Mouse (Mus musculus) thymus, adult 2 months (tissue): ENCODE results near the gene Sgk1.

Experiments
- CTCF ChIP-seq: fragments of 200-500 bp; IDR thresholded peaks from 2 replicates; pipeline ENCODE4 v1.5.1; 2012; ENCODE audit warnings: mild to moderate bottlenecking, control low read depth, low read length, moderate library complexity, borderline replicate concordance; ENCODE audit not compliant: control insufficient read depth, poor library complexity, insufficient read depth; ENCODE audit errors: extremely low read depth
- POLR2A ChIP-seq: fragments of 200-500 bp; IDR thresholded peaks from 2 replicates; pipeline ENCODE4 v1.6.1; 2012; ENCODE audit warnings: mild to moderate bottlenecking, low read length, control low read depth, moderate library complexity; ENCODE audit not compliant: control insufficient read depth, poor library complexity, insufficient read depth; ENCODE audit errors: extremely low read depth

DNA sequence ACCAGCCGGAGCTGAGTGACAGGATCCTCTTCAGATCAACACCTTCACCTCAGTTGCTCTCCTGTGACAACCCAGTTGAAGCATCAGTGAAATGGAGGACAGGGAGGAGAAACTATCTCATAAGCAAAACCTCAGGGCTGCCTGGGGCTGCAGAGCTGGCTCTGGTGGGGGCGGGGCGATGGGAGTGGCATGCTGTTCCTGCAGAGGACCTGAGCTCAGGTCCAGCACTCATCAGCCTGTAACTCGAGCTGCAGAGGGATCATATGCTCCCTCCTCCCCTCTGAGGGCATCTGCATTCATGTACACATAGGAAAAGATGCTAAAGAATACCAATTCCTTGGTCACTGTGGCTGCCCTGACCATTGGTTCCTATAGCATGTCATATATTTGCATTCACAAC is 15.5 kb upstream of the Sgk1 start:
- no peak for TF ChIP-seq CTCF
- TF ChIP-seq POLR2A: no peak
